Mouse (Mus musculus) gastrocnemius, postnatal 36 days (tissue): ENCODE measurements at regions not wholly inside any gene's neighbourhood (a gene's known extent, or its start where the extent isn't known, plus 50 kb on each side); places are given as distances from the start of the nearest gene placed in this dataset.
A peak's percentile ranks its signal among the peaks of the same experiment; 100 is the strongest.

Experiments
- DNase-seq, 2 experiments: peaks; one replicate each; pipeline ENCODE4 v3.0.0; 2022
- intact Hi-C: fragments of 180-260 bp; cut with DNase I; formaldehyde crosslinking; loops from one replicate; pipeline ENCODE4 v1.15.1; 2025

DNA sequence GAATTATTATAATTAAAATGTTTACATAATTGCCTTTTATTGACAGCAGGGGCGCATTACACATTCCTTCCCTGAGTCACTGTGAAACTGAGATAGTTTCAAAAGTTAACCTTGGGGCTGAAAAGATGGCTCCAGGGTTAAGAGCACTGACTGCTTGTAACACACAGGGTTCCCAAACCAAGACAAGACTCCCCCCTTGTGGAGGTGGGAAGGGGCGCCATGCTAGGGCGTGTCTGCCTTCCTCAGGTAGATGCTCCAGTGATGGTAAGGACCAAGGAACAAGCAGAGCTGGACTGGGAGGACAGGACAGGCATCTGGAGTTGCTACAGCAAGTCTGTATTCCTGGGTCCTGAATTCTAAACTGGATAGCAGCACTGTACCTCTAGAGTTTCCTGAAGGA lies 351.9 kb downstream of the Tbc1d22a start:
- intact Hi-C loops: loop anchor here (10.0 kb wide), 1 partner anchor 151 kb away; no protein-coding TSS in a partner anchor

DNA sequence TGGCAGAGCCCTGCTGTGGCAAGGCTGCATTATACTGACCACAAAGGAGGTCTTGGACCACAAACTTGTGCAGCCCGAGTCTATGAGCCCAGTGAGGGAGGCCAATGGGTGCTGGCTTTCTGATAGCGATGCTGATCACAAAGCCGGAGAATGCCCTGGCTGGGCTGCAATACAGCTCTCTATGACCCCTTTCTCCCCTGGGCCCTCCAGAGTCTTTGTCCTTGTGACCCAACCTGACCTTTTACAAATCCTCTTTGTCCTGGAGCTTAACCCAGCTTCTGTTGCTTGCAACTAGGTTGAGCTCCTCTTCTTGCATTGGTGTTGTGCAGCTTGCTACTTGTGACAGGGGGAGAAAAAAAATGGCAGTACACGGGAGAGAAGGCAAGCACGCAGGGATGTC lies 360.1 kb downstream of the Tbc1d22a start:
- intact Hi-C loops: loop anchor here (10.0 kb wide), 1 partner anchor 320 kb away; no protein-coding TSS in a partner anchor
- DNase-seq: no peak

More for the DNA sequence above, 351.9 kb downstream of the Tbc1d22a start:
- no peak for DNase-seq

GRCm38 (mm10) chr15:86576666-86577065 lies 362.4 kb downstream of the Tbc1d22a start:
- intact Hi-C loops: loop anchor here (10.0 kb wide), 1 partner anchor 322 kb away; no protein-coding TSS in a partner anchor
- peak in 1 of 2 experiments; percentile 10 for DNase-seq

DNA sequence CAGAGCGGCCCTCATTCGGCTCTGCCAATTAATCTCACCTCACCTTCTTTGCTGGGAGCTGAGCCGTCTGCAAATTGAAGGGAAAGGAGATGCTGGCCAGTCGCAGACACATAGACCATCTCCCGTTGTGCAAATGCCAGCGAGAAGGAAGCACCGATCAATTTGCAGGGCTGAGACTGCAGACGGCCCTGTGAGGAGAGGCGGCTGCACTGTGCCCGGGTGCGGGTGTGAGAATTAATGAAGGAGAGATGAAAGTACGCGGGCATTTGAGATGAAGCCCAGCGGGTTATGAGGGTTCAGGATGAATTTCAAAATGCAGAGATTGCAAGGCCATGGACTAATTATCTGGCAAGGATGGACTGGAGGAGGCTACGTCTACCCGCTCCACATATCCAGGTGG lies 364.4 kb downstream of the Tbc1d22a start:
- no peak for DNase-seq
- intact Hi-C loops: loop anchor here (10.0 kb wide), 1 partner anchor 324 kb away; no protein-coding TSS in a partner anchor

DNA sequence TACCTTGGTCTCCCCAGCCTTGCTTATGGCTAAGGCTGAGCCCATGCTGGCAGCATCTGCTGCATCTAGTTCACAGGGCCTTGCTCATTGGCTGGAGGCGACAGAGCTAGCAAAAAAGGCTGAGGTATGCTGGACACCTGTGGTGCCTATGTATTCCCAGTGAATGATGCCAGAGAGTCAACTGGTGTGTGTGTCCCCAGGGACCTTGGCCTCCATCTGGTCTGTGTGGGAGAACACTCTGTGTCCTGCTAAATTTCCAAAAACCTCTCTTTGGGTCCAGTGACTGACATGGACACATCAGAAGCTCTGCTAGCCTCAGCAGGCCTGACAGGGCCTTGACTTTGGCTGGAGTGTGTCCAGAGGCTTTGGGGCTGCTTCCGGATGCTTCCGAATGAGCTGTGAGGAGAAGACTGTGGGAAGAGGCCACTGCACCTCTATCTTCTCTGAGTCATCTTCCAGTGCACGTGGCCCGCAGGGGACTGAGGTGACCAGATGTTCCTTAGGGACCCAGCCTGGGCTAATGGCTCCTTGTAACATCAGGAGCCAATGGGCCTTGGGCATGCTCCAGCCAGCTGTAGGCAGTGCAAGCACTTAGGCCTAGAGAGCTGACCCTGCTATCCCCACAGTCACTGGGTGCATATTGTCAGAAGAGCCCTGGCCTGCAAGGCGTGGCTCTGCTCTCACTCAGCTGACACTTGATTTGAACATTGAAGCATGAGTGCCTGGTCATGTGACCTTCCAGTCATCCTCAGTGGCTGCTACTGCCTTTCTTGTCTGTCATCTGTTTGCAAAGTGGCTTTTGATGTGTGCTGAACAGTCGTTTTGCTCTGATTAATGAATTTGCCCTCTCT lies 368.2 kb downstream of the Tbc1d22a start:
- no peak for DNase-seq
- intact Hi-C loops: no loop called here

DNA sequence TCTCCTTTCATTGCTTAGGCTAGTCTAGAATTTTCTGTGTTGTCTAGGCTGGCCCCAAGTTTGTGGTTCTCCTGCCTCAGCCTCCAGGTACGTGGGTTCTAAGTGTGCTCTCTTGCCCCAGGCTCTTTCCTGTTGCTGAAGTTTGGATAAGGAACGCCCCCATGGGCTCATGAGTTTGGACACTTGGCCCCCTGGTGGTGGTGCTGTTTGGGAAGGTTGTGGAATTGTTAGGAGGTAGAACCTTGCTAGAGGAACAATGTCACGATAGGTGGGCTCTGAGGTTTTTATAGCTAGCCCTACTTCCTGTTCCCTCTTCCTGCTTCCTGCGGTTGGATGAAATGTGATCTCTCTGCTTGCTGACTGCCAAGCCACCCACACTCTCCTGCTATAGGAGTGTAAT lies 371.5 kb downstream of the Tbc1d22a start:
- intact Hi-C loops: no loop called here
- DNase-seq: no peak

GRCm38 (mm10) chr15:86587209-86587608 lies 372.9 kb downstream of the Tbc1d22a start:
- DNase-seq: no peak
- intact Hi-C loops: no loop called here

DNA sequence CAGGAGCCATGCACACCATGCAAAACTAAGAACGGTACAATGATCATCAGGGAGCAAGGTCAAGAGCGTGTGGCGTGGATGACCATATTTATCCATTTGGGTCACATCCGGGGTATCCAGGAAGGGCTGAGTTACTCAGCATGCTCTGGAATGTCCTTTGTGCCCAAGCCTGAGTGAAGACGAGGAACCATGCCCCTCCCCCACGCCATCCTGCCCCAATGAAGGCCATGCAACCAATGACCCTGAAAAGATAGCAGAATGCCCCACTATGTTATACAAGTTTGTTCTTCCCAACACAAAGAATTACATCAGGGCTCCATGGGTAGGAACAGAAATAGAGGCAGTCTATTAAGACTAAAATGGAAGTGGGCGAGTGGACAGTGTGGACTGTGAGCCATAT lies 375.8 kb downstream of the Tbc1d22a start:
- no peak for DNase-seq
- intact Hi-C loops: no loop called here

GRCm38 (mm10) chr15:86590896-86591295 lies 376.6 kb downstream of the Tbc1d22a start:
- intact Hi-C loops: no loop called here
- no peak for DNase-seq

- intact Hi-C loops: no loop called here
- DNase-seq: no peak
Measured at GRCm38 (mm10) chr15:86593404-86593803, 379.1 kb downstream of the Tbc1d22a start.

GRCm38 (mm10) chr15:86606411-86606810 lies 392.2 kb downstream of the Tbc1d22a start:
- no peak for DNase-seq
- intact Hi-C loops: no loop called here

- no peak for DNase-seq
- intact Hi-C loops: no loop called here
Measured at GRCm38 (mm10) chr15:86609692-86610091, 395.4 kb downstream of the Tbc1d22a start.

DNA sequence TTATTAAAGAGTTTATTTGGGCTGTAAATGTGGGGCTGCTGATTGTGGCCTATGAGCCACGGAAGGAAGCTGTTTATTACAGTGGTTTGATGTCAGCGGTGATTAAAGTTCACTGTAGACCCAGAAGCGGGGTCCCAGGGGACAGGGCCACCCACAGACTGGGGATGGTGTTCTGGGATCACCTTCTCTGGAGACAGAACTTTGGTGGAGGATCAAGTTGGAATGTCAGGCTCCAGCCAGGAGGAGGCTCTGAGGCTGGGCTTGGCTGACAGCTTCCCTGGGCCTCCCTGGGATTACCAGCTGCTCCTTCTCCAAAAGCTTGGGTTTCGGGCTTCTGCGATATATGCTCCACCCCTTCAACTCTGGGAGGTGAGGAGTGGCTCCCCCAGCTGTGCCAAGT lies 417.1 kb downstream of the Tbc1d22a start:
- intact Hi-C loops: no loop called here
- DNase-seq: no peak

DNA sequence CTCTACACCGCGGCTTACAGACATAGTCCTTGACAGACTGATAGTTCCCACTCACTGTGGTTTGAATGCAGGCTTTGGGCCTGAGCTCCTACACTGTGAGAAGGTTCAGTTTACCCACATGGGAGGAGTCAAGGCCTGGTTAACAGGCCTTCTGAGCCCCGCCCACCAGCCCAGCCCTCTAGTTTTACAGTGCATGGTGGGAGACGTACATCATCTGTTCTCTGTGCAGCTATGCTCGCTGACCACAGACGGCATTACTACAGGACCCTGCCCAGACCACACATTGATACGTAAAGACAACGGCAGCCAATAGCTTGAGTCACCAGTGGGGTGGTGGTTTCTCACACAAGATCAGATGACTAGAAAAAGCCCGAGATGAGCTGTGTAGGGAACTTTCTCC lies 431.0 kb downstream of the Tbc1d22a start:
- no peak for DNase-seq
- intact Hi-C loops: no loop called here

DNA sequence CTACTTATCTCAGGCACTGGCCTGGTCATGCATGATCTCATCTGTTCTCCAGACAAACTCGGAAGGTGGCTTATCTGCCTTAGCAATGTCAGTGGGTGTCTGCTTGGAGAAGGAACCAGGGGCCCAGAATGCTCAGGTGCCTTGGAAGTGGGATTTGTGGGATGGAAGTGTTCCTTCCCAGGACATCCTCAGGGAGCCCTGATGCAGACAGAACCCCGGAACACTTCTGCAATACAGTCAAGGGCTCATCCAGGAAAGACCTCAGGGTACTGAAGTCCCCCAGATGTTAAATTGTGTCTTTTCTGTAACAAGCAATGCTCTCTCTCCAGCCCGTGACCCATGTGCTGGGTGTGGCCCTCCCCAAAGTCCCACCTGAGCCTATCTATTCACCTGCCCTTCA lies 433.9 kb downstream of the Tbc1d22a start:
- no peak for DNase-seq
- intact Hi-C loops: no loop called here

DNA sequence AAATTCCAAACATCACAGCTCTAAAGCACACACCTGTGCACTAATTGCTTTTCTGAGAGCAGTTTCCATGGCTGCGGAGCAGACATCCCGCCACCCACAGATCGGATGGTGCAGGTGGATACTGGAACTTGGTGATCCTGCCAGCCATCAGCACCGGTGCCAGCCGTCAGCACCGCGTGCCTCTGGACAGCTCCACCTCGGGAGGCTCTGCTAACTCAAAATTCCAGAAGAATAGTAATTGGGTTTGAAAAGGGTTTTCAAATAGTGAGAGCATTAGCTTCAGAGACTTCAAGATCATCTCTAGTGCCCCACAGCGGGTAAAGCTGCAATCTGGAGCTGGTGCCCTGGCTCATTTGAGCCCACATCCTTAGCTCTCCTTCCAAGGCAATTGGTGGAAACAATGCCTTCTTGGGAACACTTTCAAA lies 458.8 kb downstream of the Tbc1d22a start:
- DNase-seq: no peak

DNA sequence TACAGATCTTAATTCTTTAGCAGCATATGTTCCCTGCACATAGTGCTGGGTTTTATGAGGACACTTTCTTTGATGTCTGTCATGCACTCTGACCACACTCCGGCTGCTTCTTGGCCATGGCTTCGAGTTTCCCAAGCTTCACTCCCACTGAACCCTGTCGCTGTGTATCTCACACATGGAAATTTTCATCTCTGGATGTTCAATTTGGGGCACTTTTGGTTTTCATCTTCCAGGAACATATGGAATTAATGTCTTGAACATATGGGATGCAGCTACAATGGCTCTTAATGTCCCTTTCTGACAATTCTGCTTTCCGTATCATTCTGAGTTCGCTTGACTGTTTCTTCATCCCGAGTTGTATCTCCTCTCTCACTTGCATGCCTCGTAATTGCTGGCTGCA lies 462.8 kb downstream of the Tbc1d22a start:
- DNase-seq: no peak
- intact Hi-C loops: no loop called here

More for the DNA sequence above, 458.8 kb downstream of the Tbc1d22a start:
- intact Hi-C loops: no loop called here

- no peak for DNase-seq
- intact Hi-C loops: no loop called here
Measured at GRCm38 (mm10) chr15:86683081-86683480, 468.8 kb downstream of the Tbc1d22a start.

DNA sequence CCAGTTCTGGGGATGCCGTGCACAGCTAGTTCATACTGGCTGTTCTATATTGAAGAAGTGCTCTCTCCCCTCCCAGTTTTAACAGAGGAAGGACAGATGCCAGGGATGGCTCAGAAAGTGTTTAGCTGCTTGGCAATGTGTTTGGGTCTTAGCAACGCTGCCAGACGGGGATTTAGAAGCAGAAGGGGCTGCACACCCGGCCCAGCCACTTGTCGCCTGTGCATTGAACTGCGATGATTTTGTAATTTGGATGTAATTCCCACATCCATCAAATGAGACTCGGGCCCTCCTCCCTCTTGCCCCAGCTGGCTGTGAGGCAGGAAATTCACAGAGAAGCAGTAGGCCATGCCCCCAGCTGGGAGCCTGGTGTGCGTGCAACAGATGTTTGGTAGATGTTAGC lies 475.4 kb downstream of the Tbc1d22a start:
- intact Hi-C loops: no loop called here
- DNase-seq: no peak

DNA sequence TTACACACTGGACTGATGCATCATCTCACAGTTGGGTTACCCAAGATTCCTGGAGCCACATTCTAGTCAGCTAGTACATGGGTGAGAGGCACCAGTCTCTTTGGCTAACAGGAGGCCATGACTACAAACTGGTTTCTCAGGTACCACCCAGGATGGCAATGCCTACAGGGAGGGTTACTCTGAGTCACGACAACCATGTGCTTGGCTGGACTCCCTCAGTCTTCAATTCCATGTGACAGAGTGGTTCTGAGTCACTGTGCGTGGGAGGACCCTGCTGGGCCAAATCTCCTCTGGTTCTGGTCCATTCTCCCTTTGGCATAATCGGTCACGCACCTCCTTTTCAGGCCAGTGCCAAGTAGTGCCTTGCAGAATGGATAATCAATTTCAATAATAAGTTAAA lies 482.5 kb downstream of the Tbc1d22a start:
- intact Hi-C loops: no loop called here
- DNase-seq: no peak

- intact Hi-C loops: no loop called here
- DNase-seq: no peak
Measured at GRCm38 (mm10) chr15:86710429-86710828, 496.2 kb downstream of the Tbc1d22a start.

DNA sequence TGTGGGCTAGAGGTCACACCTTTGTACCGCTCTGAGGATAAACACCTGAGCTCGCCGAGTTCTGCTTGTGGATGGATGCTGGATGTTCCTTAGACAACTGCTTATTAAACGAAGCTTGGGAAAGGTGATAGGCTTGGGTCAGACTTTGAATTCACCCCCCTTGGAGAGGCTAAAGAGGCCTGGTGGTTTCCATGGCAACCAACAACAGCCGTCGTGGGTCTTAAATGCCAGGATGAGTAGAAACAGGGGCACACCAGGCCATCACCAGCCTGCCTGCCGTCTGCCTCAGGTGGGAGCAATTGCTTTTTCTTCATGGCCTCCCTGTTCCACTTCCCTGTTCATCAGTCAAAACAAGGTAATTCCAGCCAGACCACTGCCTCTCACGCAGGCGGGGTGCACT lies 504.1 kb downstream of the Tbc1d22a start:
- DNase-seq: no peak
- intact Hi-C loops: no loop called here
